ENCODE assay signal across 18 mouse cellular contexts in genomic region chr8:75509299-75509698, GRCm38 (mm10).
"Had no signal": no experiment of that assay in that cellular context is flagged by ENCODE, and none has a peak within 500 bp of the region (broad histone marks: within the 10 kb centered on the region; RNA-seq: fewer than 3 reads in every experiment).

No protein-coding gene starts in this region.

- H3K27me3 ChIP-seq: liver, embryonic 15.5 days; lung, embryonic 15.5 days; megakaryocyte, embryonic 14.5 days; midbrain, embryonic 13.5 days; neural tube, embryonic 12.5 days; stomach, embryonic 15.5 days had no signal

- H3K4me3 ChIP-seq: liver, embryonic 15.5 days; lung, embryonic 15.5 days; megakaryocyte, embryonic 14.5 days; midbrain, embryonic 13.5 days; neural tube, embryonic 12.5 days; stomach, embryonic 15.5 days had no signal

- H3K9ac ChIP-seq: liver, embryonic 15.5 days; liver, postnatal 0 days; lung, embryonic 15.5 days; midbrain, embryonic 13.5 days; neural tube, embryonic 12.5 days; stomach, embryonic 15.5 days had no signal

- H3K4me2 ChIP-seq: liver, embryonic 15.5 days; lung, embryonic 15.5 days; midbrain, embryonic 13.5 days; neural tube, embryonic 12.5 days; stomach, embryonic 15.5 days had no signal

- DNase-seq: liver, postnatal 0 days; lung, adult 2 months; lung, postnatal 14 days; lung, postnatal 36 days; right cerebral cortex, postnatal 14 days; thymus, adult 2 months; thymus, postnatal 14 days; thymus, postnatal 36 days had no signal

- H3K27ac ChIP-seq: liver, embryonic 15.5 days; lung, embryonic 15.5 days; macrophage; midbrain, embryonic 13.5 days; neural tube, embryonic 12.5 days; stomach, embryonic 15.5 days; stomach, postnatal 0 days had no signal

- ATAC-seq: liver, postnatal 0 days; lung, postnatal 0 days; midbrain, embryonic 13.5 days; midbrain, embryonic 16.5 days had no signal

- H3K9me3 ChIP-seq: liver, embryonic 15.5 days; lung, embryonic 15.5 days; megakaryocyte, embryonic 14.5 days; midbrain, embryonic 13.5 days; neural tube, embryonic 12.5 days; stomach, embryonic 15.5 days had no signal

- H3K4me1 ChIP-seq: liver, embryonic 15.5 days; lung, embryonic 15.5 days; megakaryocyte, embryonic 14.5 days; neural tube, embryonic 12.5 days; stomach, embryonic 15.5 days had no signal

- H3K36me3 ChIP-seq: liver, embryonic 15.5 days; lung, embryonic 15.5 days; midbrain, embryonic 13.5 days; neural tube, embryonic 12.5 days; stomach, embryonic 15.5 days had no signal
